Mouse (Mus musculus) hindbrain, embryonic 14.5 days (tissue): ENCODE results near the gene Uvrag. TPM values are rescaled to one million over a fixed set of nuclear protein-coding genes. Genes with fewer than 3 reads are reported as not detected.

ENCODE experiments used
- ATAC-seq: fragments of 200-750 bp; cut with Nextera tagmentation; 2 replicates; pipeline ENCODE4 v1.8.0; 2017; ENCODE audit warnings: moderate number of reproducible peaks, mild to moderate bottlenecking, moderate TSS enrichment, moderate library complexity; ENCODE audit not compliant: low FRiP score
- DNase-seq: peaks from one replicate; pipeline ENCODE4 v3.0.0-alpha.2; 2015; ENCODE audit warnings: low spot score
- H3K27ac ChIP-seq: fragments of 300-500 bp; sonication (generic); 2 replicates; pipeline ENCODE4 v1.5.1; 2014; ENCODE audit warnings: mild to moderate bottlenecking, moderate library complexity
- H3K27me3 ChIP-seq: fragments of 300-500 bp; sonication (generic); 2 replicates; pipeline ENCODE4 v1.6.1; 2014; ENCODE audit warnings: mild to moderate bottlenecking, low read length, mixed read lengths; ENCODE audit not compliant: control insufficient read depth, insufficient read depth
- H3K36me3 ChIP-seq: fragments of 300-500 bp; sonication (generic); replicated peaks from 2 replicates; pipeline ENCODE4 v1.6.1; 2014; ENCODE audit not compliant: control insufficient read depth, insufficient read depth
- H3K4me1 ChIP-seq: fragments of 300-500 bp; sonication (generic); replicated peaks from 2 replicates; pipeline ENCODE4 v1.6.1; 2014; ENCODE audit warnings: antibody characterized with exemption, low read length, mixed read lengths; ENCODE audit not compliant: control insufficient read depth, insufficient read depth
- H3K4me2 ChIP-seq: fragments of 300-500 bp; sonication (generic); replicated peaks from 2 replicates; pipeline ENCODE4 v1.6.1; 2014; ENCODE audit warnings: mild to moderate bottlenecking, moderate library complexity
- H3K4me3 ChIP-seq: fragments of 300-500 bp; sonication (generic); replicated peaks from 2 replicates; pipeline ENCODE4 v1.5.1; 2014; ENCODE audit warnings: mild to moderate bottlenecking, low read length
- H3K9ac ChIP-seq: fragments of 300-500 bp; sonication (generic); 2 replicates; pipeline ENCODE4 v1.6.1; 2014
- H3K9me3 ChIP-seq: fragments of 300-500 bp; sonication (generic); 2 replicates; pipeline ENCODE4 v1.6.1; 2016; ENCODE audit warnings: low read length; ENCODE audit not compliant: control insufficient read depth
- WGBS: fragments of 180-500 bp; shearing (Covaris S2); extraction: QIAGEN DNeasy Blood & Tissue Kit; methylation state at CpG from one replicate; pipeline ENCODE4 v1.1.7; 2014; 5-methylcytosine and 5-hydroxymethylcytosine counted together
- polyA plus RNA-seq: library from polyadenylated mRNA; unstranded; fragments of >200 nt; fragmentation: Nextera tagmentation; extraction: Ambion mirVana; gene quantifications from 2 replicates; pipeline ENCODE4 v1.2.1, GENCODE M21; 2014

Gene Uvrag
- polyA plus RNA-seq, 1 experiment from 2014 or later = 18.0 TPM

GRCm38 (mm10) chr7:98996791-98997190 lies 144.2 kb downstream of the Uvrag start:
- no peaks in the 10 kb centered on the region for H3K27me3 ChIP-seq
- H3K4me3 ChIP-seq = no peak overlapping the region
- H3K9ac ChIP-seq = no peak overlapping the region
- no peak overlapping the region for H3K4me2 ChIP-seq
- H3K9me3 ChIP-seq = no peaks in the 10 kb centered on the region
- DNase-seq (no peak), ATAC-seq (no peak)
- H3K27ac ChIP-seq = no peak overlapping the region
- WGBS = 97% methylated on average over 6 of the region's 6 CpGs
- no peaks in the 10 kb centered on the region; the same call in 1 of the 2 replicates for H3K4me1 ChIP-seq
- H3K36me3 ChIP-seq = no peaks in the 10 kb centered on the region

DNA sequence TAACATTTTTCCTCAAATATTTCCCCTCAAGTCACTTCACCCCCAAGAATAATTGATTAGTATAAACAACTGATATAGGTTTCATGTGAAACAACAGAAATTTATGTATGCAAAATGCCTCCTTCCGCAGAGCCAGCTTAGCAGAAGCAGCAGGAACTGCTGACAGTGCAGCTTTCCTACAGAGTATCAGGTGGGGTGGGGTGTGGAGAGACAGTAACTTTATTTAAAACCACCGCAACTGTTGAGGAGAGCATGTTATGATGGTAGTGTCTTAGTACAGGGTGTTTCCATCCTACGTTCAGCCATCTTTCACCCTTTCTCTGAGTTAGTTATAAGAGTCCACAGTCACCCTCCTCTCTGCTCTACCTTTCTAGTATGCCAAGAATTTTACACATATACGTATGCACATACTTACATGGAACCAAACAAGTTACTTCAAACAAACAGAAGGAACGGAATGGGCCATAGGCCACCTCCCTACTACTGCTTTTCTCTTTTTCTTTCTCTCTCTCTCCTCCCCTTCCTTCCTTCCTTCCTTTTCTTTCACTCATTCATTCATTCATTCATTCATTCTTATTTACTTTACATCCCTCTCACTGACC lies 145.7 kb downstream of the Uvrag start:
- no peak overlapping the region for H3K4me2 ChIP-seq
- H3K4me3 ChIP-seq = no peak overlapping the region
- H3K4me1 ChIP-seq = no peaks in the 10 kb centered on the region; the same call in 1 of the 2 replicates
- WGBS = 85% methylated on average over 5 of the region's 5 CpGs
- H3K9me3 ChIP-seq = no peaks in the 10 kb centered on the region
- H3K27ac ChIP-seq = no peak overlapping the region
- no peaks in the 10 kb centered on the region for H3K27me3 ChIP-seq
- no peak for ATAC-seq
- DNase-seq = no peak
- no peak overlapping the region for H3K9ac ChIP-seq
- H3K36me3 ChIP-seq = no peaks in the 10 kb centered on the region; the same call in 1 of the 2 replicates

DNA sequence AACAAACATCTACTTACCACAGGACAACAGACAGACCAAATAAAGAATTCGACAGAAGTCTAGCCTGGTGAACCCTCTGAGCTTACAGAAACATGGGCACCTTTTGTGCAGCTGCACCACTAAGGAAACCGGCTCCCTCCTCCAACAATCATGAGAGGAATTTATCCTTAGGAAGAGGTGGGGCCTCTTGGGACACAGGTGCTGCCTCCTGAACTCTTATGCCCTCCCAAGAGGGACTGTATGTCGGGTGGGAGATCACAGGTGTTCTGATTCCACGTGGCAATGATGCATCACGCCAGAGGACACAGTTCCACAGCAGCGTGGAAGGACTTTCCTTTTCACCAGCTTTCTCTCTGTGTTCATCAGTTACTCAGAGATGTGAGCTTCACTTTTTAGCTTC lies 146.8 kb downstream of the Uvrag start:
- DNase-seq (no peak), ATAC-seq (no peak)
- Histone ChIP-seq H3K27ac (no peak overlapping the region), H3K9ac (no peak overlapping the region), H3K27me3 (no peaks in the 10 kb centered on the region), H3K36me3 (no peaks in the 10 kb centered on the region; the same call in 1 of the 2 replicates), H3K4me2 (no peak overlapping the region), H3K4me1 (no peaks in the 10 kb centered on the region; the same call in 1 of the 2 replicates), H3K9me3 (no peaks in the 10 kb centered on the region), H3K4me3 (no peak overlapping the region)
- 79% methylated on average over 6 of the region's 6 CpGs for whole genome bisulfite sequencing

GRCm38 (mm10) chr7:98993395-98993794 lies 147.5 kb downstream of the Uvrag start:
- ATAC-seq = no peak
- WGBS = 90% methylated on average over 4 of the region's 4 CpGs
- DNase-seq = no peak
- Histone ChIP-seq H3K9ac (no peak overlapping the region), H3K27me3 (no peaks in the 10 kb centered on the region), H3K4me2 (no peak overlapping the region), H3K9me3 (no peaks in the 10 kb centered on the region), H3K27ac (no peak overlapping the region), H3K4me3 (no peak overlapping the region), H3K4me1 (no peaks in the 10 kb centered on the region; the same call in 1 of the 2 replicates), H3K36me3 (no peaks in the 10 kb centered on the region; the same call in 1 of the 2 replicates)

GRCm38 (mm10) chr7:98991204-98991761 lies 149.7 kb downstream of the Uvrag start:
- H3K4me3 ChIP-seq = no peak overlapping the region
- DNase-seq = no peak
- H3K9ac ChIP-seq = no peak overlapping the region
- no peaks in the 10 kb centered on the region for H3K27me3 ChIP-seq
- no peak for ATAC-seq
- H3K4me2 ChIP-seq = no peak overlapping the region
- H3K36me3 ChIP-seq = peaks cover 4% of the 10 kb centered on the region; the same call in 1 of the 2 replicates
- H3K9me3 ChIP-seq = no peaks in the 10 kb centered on the region
- H3K27ac ChIP-seq = no peak overlapping the region
- WGBS = 94% methylated on average over 2 of the region's 2 CpGs
- H3K4me1 ChIP-seq = no peaks in the 10 kb centered on the region; the same call in 1 of the 2 replicates

GRCm38 (mm10) chr7:98990510-98990909 lies 150.4 kb downstream of the Uvrag start:
- Histone ChIP-seq H3K9me3 (no peaks in the 10 kb centered on the region), H3K9ac (no peak overlapping the region), H3K27ac (no peak overlapping the region), H3K4me1 (no peaks in the 10 kb centered on the region; the same call in 1 of the 2 replicates), H3K36me3 (peaks cover 4% of the 10 kb centered on the region; the same call in 1 of the 2 replicates), H3K27me3 (no peaks in the 10 kb centered on the region), H3K4me2 (no peak overlapping the region), H3K4me3 (no peak overlapping the region)
- 92% methylated on average over 1 of the region's 1 CpGs for WGBS
- DNase-seq (no peak), ATAC-seq (no peak)

DNA sequence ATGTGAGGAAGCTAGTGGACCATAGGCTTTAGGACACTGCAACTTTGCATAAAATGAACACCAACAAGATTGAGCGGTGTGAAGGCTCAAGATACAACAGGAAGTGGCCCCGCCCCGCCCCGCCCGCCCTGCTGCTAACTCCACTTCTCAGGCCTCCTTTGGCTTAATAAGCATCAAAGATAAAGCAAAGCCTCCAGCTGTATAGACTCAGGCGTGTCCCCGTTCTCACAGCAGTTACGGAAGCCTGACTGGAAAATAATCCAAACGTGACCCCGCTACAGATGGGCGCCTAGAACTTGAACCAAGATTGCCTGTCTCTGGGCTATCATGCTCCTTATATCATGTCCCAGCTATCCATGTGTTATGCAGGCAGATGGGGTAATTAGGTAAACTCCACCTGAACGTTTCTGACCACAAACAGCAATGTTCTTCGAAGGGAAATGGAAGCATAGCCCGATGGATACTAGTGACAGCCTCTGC lies 153.9 kb downstream of the Uvrag start:
- Histone ChIP-seq H3K4me3 (no peak overlapping the region), H3K36me3 (peaks cover 4% of the 10 kb centered on the region; the same call in 1 of the 2 replicates), H3K9me3 (no peaks in the 10 kb centered on the region), H3K4me2 (no peak overlapping the region), H3K27ac (no peak overlapping the region), H3K27me3 (no peaks in the 10 kb centered on the region), H3K4me1 (peaks cover 5% of the 10 kb centered on the region; the same call in 1 of the 2 replicates), H3K9ac (no peak overlapping the region)
- ATAC-seq (no peak), DNase-seq (no peak)
- WGBS = 93% methylated on average over 14 of the region's 14 CpGs

GRCm38 (mm10) chr7:98985935-98986334 lies 155.0 kb downstream of the Uvrag start:
- Histone ChIP-seq H3K4me2 (no peak overlapping the region), H3K9ac (no peak overlapping the region), H3K4me1 (peaks cover 5% of the 10 kb centered on the region; the same call in 1 of the 2 replicates), H3K27me3 (no peaks in the 10 kb centered on the region), H3K9me3 (no peaks in the 10 kb centered on the region), H3K36me3 (peaks cover 4% of the 10 kb centered on the region; the same call in 1 of the 2 replicates), H3K4me3 (no peak overlapping the region), H3K27ac (no peak overlapping the region)
- DNase-seq (no peak), ATAC-seq (no peak)
- 86% methylated on average over 2 of the region's 2 CpGs for WGBS

- Histone ChIP-seq H3K9me3 (no peaks in the 10 kb centered on the region), H3K4me1 (peaks cover 5% of the 10 kb centered on the region; the same call in 1 of the 2 replicates), H3K9ac (no peak overlapping the region), H3K4me3 (no peak overlapping the region), H3K27me3 (no peaks in the 10 kb centered on the region), H3K27ac (no peak overlapping the region), H3K36me3 (0 out of 2 replicates have a peak, but pooled peaks cover 4% of the 10 kb centered on the region), H3K4me2 (no peak overlapping the region)
- no peak for DNase-seq
- 81% methylated on average over 6 of the region's 6 CpGs for WGBS
- no peak for ATAC-seq
Observed at GRCm38 (mm10) chr7:98985489-98985888, 155.5 kb downstream of the Uvrag start.
